Mouse (Mus musculus): ENCODE results near the gene Pitpna. TPM values are rescaled to one million over a fixed set of nuclear protein-coding genes. Genes with fewer than 3 reads are reported as not detected.

The Pitpna gene
- polyA plus RNA-seq, 1 experiment from 2014 or later: 83.2 TPM

- H3K4me2 ChIP-seq (ENCODE audit: low read length): no peak overlapping the region
- WGBS: 63% methylated on average over 5 of the region's 5 CpGs
- no peak overlapping the region for H3K4me3 ChIP-seq (ENCODE audit: control insufficient read depth in 1 of 2, insufficient read depth in 1 of 2, low read depth in 1 of 2, low read length in 2 of 2)
- no peak for ATAC-seq (ENCODE audit: insufficient number of reproducible peaks, insufficient read depth, low FRiP score, low read depth)
- no peaks in the 10 kb centered on the region for H3K9me3 ChIP-seq (ENCODE audit: control insufficient read depth, low read length)
- H3K9ac ChIP-seq (ENCODE audit: low read length): no peak overlapping the region
- H3K27me3 ChIP-seq (ENCODE audit: control insufficient read depth, insufficient read depth, low read length): no peaks in the 10 kb centered on the region
- H3K36me3 ChIP-seq (ENCODE audit: control insufficient read depth, insufficient read depth, low read length): peaks cover 26% of the 10 kb centered on the region; the same call in 1 of the 2 replicates
- no peak overlapping the region for H3K27ac ChIP-seq (replicated peaks in 1 of 2; ENCODE audit: control insufficient read depth in 1 of 2, insufficient read depth in 1 of 2, low read depth in 2 of 2, low read length in 2 of 2)
- H3K4me1 ChIP-seq (ENCODE audit: control insufficient read depth in 2 of 2, insufficient read depth in 2 of 2, low read length in 2 of 2): peaks cover 1 to 10% of the 10 kb centered on the region in 2 experiments
Measured at GRCm38 (mm10) chr11:75643323-75643722, 55.4 kb downstream of the Pitpna start.

- peaks cover 8 to 18% of the 10 kb centered on the region in 2 experiments for H3K4me1 ChIP-seq (ENCODE audit: control insufficient read depth in 2 of 2, insufficient read depth in 2 of 2, low read length in 2 of 2)
- no peak for ATAC-seq (ENCODE audit: insufficient number of reproducible peaks, insufficient read depth, low FRiP score, low read depth)
- H3K4me2 ChIP-seq (ENCODE audit: low read length): no peak overlapping the region
- peaks cover 22% of the 10 kb centered on the region; the same call in 1 of the 2 replicates for H3K36me3 ChIP-seq (ENCODE audit: control insufficient read depth, insufficient read depth, low read length)
- no peak overlapping the region for H3K9ac ChIP-seq (ENCODE audit: low read length)
- no peaks in the 10 kb centered on the region for H3K27me3 ChIP-seq (ENCODE audit: control insufficient read depth, insufficient read depth, low read length)
- no peak overlapping the region for H3K4me3 ChIP-seq (ENCODE audit: control insufficient read depth in 1 of 2, insufficient read depth in 1 of 2, low read depth in 1 of 2, low read length in 2 of 2)
- no peaks in the 10 kb centered on the region for H3K9me3 ChIP-seq (ENCODE audit: control insufficient read depth, low read length)
- no peak overlapping the region for H3K27ac ChIP-seq (replicated peaks in 1 of 2; ENCODE audit: control insufficient read depth in 1 of 2, insufficient read depth in 1 of 2, low read depth in 2 of 2, low read length in 2 of 2)
- 70% methylated on average over 9 of the region's 9 CpGs for WGBS
Measured at GRCm38 (mm10) chr11:75644684-75645083, 56.8 kb downstream of the Pitpna start.

DNA sequence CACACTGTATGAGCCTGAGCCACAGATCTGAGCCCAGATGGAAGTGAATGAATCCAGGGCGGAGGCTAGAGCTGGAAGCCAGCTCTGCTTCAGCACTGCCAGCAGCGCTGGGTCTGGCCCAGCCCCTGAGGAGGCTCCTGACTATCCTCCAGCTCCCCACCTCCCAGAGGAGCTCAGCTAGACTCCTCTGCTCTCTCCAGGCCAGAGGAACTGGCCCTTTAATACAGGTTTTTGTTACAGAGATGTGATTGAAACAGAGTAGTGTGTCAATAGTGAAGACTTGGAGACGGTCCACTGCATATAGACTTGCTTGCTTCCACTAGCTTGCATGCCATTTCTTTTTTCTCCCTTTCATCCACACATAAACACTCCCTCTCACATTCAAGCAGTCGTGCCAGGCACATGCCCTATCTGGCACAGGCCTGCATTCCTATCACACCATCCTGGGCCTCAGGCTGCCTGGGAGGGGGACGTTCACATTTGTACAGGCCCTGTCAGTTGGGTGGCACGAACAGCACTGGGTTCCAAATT, 59.8 kb downstream of the Pitpna start:
- no peak for ATAC-seq (ENCODE audit: insufficient number of reproducible peaks, insufficient read depth, low FRiP score, low read depth)
- 0 out of 2 replicates have a peak overlapping the region, but pooled peaks have one; percentile 8 for H3K9ac ChIP-seq (ENCODE audit: low read length)
- H3K36me3 ChIP-seq (ENCODE audit: control insufficient read depth, insufficient read depth, low read length): peaks cover 8% of the 10 kb centered on the region; the same call in 1 of the 2 replicates
- no peak overlapping the region for H3K4me2 ChIP-seq (ENCODE audit: low read length)
- H3K4me1 ChIP-seq (ENCODE audit: control insufficient read depth in 2 of 2, insufficient read depth in 2 of 2, low read length in 2 of 2): peaks cover 23 to 30% of the 10 kb centered on the region in 2 experiments
- H3K27me3 ChIP-seq (ENCODE audit: control insufficient read depth, insufficient read depth, low read length): no peaks in the 10 kb centered on the region
- H3K27ac ChIP-seq (replicated peaks in 1 of 2; ENCODE audit: control insufficient read depth in 1 of 2, insufficient read depth in 1 of 2, low read depth in 2 of 2, low read length in 2 of 2): peak overlapping the region; percentile 48 to 94
- WGBS: 41% methylated on average over 6 of the region's 6 CpGs
- H3K4me3 ChIP-seq (ENCODE audit: control insufficient read depth in 1 of 2, insufficient read depth in 1 of 2, low read depth in 1 of 2, low read length in 2 of 2): no peak overlapping the region
- H3K9me3 ChIP-seq (ENCODE audit: control insufficient read depth, low read length): no peaks in the 10 kb centered on the region

GRCm38 (mm10) chr11:75649155-75649561, 61.3 kb downstream of the Pitpna start:
- Histone ChIP-seq H3K36me3 (ENCODE audit: control insufficient read depth, insufficient read depth, low read length) (peaks cover 5% of the 10 kb centered on the region; the same call in 1 of the 2 replicates), H3K27me3 (ENCODE audit: control insufficient read depth, insufficient read depth, low read length) (no peaks in the 10 kb centered on the region), H3K4me1 (ENCODE audit: control insufficient read depth in 2 of 2, insufficient read depth in 2 of 2, low read length in 2 of 2) (peaks cover 35 to 36% of the 10 kb centered on the region in 2 experiments), H3K4me2 (ENCODE audit: low read length) (no peak overlapping the region), H3K4me3 (ENCODE audit: control insufficient read depth in 1 of 2, insufficient read depth in 1 of 2, low read depth in 1 of 2, low read length in 2 of 2) (no peak overlapping the region), H3K27ac (replicated peaks in 1 of 2; ENCODE audit: control insufficient read depth in 1 of 2, insufficient read depth in 1 of 2, low read depth in 2 of 2, low read length in 2 of 2) (peak overlapping the region; percentile 85 to 94), H3K9me3 (ENCODE audit: control insufficient read depth, low read length) (no peaks in the 10 kb centered on the region), H3K9ac (ENCODE audit: low read length) (no peak overlapping the region; the same call in 1 of the 2 replicates)
- WGBS: 50% methylated on average over 4 of the region's 4 CpGs
- peak; percentile 18; the same call in 1 of the 2 replicates for ATAC-seq (ENCODE audit: insufficient number of reproducible peaks, insufficient read depth, low FRiP score, low read depth)

DNA sequence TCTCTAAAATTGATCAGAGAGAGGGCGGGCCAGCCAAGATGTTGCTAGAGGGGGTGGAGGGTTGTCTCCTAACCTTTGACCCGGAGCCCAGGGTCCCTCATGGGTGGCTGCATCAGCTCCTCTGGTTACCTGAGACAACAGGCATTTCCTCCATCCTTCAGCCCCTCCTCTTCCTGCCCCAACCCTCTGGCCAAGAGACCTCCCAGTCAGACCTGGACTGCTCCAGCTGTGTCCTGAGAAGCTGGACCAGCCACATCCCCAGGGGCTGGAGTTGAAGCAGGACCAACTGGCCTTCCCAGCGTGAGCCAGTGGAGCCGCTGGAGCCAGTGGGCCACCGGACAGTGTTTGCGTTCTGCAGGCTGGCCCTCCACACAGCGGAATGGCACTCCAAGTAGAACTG, 62.4 kb downstream of the Pitpna start, which contains the start of gene Myo1c:
Gene Myo1c, plus strand, starts transcription at position 194 of the 400 bp plus-strand sequence.
- H3K4me1 ChIP-seq (ENCODE audit: control insufficient read depth in 2 of 2, insufficient read depth in 2 of 2, low read length in 2 of 2): peaks cover 47% of the 10 kb centered on the region in 2 experiments
- no peak for ATAC-seq (ENCODE audit: insufficient number of reproducible peaks, insufficient read depth, low FRiP score, low read depth)
- peak within 1 kb of the TSS; percentile 79 to 94 for H3K4me3 ChIP-seq (ENCODE audit: control insufficient read depth in 1 of 2, insufficient read depth in 1 of 2, low read depth in 1 of 2, low read length in 2 of 2)
- peak within 1 kb of the TSS; percentile 85 for H3K4me2 ChIP-seq (ENCODE audit: low read length)
- H3K27ac ChIP-seq (replicated peaks in 1 of 2; ENCODE audit: control insufficient read depth in 1 of 2, insufficient read depth in 1 of 2, low read depth in 2 of 2, low read length in 2 of 2): peak within 1 kb of the TSS; percentile 94 to 96
- 61% methylated on average over 7 of the region's 7 CpGs for WGBS
- peaks cover 5% of the 10 kb centered on the region; the same call in 1 of the 2 replicates for H3K36me3 ChIP-seq (ENCODE audit: control insufficient read depth, insufficient read depth, low read length)
- peak within 1 kb of the TSS; percentile 92 for H3K9ac ChIP-seq (ENCODE audit: low read length)
- no peaks in the 10 kb centered on the region for H3K27me3 ChIP-seq (ENCODE audit: control insufficient read depth, insufficient read depth, low read length)
- H3K9me3 ChIP-seq (ENCODE audit: control insufficient read depth, low read length): no peaks in the 10 kb centered on the region

DNA sequence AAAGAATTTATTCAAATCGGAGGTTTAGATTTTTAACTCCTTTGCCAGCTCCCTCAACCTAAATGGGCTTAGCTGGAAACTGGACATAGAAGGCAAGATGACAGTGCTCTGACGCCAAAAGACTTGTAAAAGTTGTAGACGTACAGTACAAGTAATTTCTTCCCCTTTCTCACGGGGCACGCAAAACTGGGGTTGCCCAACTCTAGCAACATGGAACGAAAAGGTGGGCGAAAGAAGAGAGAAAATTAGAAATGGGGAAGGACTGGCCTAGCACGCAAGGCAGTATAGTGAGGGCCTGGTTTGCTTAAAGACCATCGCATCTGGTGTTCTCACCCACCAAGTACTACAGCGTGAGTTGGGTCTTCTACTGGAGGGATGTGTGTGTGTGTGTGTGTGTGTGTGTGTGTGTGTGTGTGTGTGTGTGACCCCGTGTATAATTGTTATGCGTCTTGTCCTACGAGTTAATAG, 63.1 kb downstream of the Pitpna start:
- Histone ChIP-seq H3K36me3 (ENCODE audit: control insufficient read depth, insufficient read depth, low read length) (0 out of 2 replicates have a peak, but pooled peaks cover 2% of the 10 kb centered on the region), H3K9ac (ENCODE audit: low read length) (peak overlapping the region; percentile 92), H3K27me3 (ENCODE audit: control insufficient read depth, insufficient read depth, low read length) (no peaks in the 10 kb centered on the region), H3K4me3 (ENCODE audit: control insufficient read depth in 1 of 2, insufficient read depth in 1 of 2, low read depth in 1 of 2, low read length in 2 of 2) (peak overlapping the region; percentile 79 to 94), H3K27ac (replicated peaks in 1 of 2; ENCODE audit: control insufficient read depth in 1 of 2, insufficient read depth in 1 of 2, low read depth in 2 of 2, low read length in 2 of 2) (peak overlapping the region; percentile 94 to 96), H3K4me2 (ENCODE audit: low read length) (peak overlapping the region; percentile 85), H3K4me1 (ENCODE audit: control insufficient read depth in 2 of 2, insufficient read depth in 2 of 2, low read length in 2 of 2) (peaks cover 49% of the 10 kb centered on the region in 2 experiments), H3K9me3 (ENCODE audit: control insufficient read depth, low read length) (no peaks in the 10 kb centered on the region)
- ATAC-seq (ENCODE audit: insufficient number of reproducible peaks, insufficient read depth, low FRiP score, low read depth): no peak; the same call in 1 of the 2 replicates
- WGBS: 41% methylated on average over 13 of the region's 13 CpGs

DNA sequence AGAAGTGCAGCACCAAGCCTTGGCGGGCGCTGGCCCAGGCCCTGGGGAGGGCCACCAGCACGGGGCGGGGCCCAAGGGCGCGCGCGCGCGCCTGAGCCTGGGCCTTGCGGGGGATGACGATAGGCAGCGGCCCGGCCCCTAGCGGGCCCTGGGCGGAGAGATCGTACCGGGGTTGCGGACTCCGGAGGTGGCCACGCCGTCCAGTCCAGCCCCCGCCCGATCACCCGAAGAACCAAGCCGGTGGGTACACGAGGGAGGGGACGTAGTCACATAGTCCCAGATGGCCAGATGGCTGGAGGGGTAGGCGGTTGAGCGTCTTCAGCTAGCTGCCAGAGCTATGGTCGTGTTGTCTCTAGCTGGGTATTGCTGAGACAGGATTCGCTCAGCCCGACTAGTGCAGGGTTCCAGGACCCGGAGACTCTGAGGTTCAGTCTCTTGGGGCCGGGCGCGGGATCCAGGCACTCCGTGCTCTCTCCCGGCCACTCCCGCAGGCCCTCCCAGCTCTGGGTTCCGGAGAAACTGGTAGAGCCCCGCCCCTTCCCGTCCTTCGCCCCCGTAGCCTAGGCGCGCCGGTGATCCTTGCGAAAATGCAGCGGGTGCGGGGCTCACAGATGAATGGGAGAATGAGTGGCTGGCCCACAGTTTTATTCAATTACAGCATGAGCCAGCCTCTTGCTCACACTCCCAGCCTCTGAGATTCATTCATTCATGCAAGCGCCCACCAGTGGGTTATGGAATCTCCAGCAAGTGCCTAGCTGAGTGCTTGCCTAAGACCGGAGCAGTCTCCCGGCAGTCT, 63.7 kb downstream of the Pitpna start:
- Histone ChIP-seq H3K27ac (replicated peaks in 1 of 2; ENCODE audit: control insufficient read depth in 1 of 2, insufficient read depth in 1 of 2, low read depth in 2 of 2, low read length in 2 of 2) (peak overlapping the region; percentile 94 to 96), H3K9me3 (ENCODE audit: control insufficient read depth, low read length) (no peaks in the 10 kb centered on the region), H3K4me3 (ENCODE audit: control insufficient read depth in 1 of 2, insufficient read depth in 1 of 2, low read depth in 1 of 2, low read length in 2 of 2) (peak overlapping the region; percentile 79 to 94), H3K4me1 (ENCODE audit: control insufficient read depth in 2 of 2, insufficient read depth in 2 of 2, low read length in 2 of 2) (peaks cover 49 to 53% of the 10 kb centered on the region in 2 experiments), H3K36me3 (ENCODE audit: control insufficient read depth, insufficient read depth, low read length) (0 out of 2 replicates have a peak, but pooled peaks cover 2% of the 10 kb centered on the region), H3K9ac (ENCODE audit: low read length) (peak overlapping the region; percentile 92), H3K27me3 (ENCODE audit: control insufficient read depth, insufficient read depth, low read length) (no peaks in the 10 kb centered on the region), H3K4me2 (ENCODE audit: low read length) (peak overlapping the region; percentile 85)
- under 1% methylated on average over 51 of the region's 54 CpGs for WGBS
- peak; percentile 52 for ATAC-seq (ENCODE audit: insufficient number of reproducible peaks, insufficient read depth, low FRiP score, low read depth)
